Mouse (Mus musculus) subcutaneous adipose tissue, adult 2 months (tissue): Measurements from ENCODE around the gene Gm17324. TPM values are rescaled to one million over a fixed set of nuclear protein-coding genes. Genes with fewer than 3 reads are reported as not detected.

Experiments used
- polyA plus RNA-seq: library from polyadenylated mRNA; depleted of rRNA; stranded (reverse); fragments of >200 nt; gene quantifications from 2 replicates; pipeline ENCODE4 v1.2.3, GENCODE M21; 2012; ENCODE audit warnings: low replicate concordance; rRNA removed

Gm17324 gene
- 0.14 and 0.36 TPM in 2 replicates for polyA plus RNA-seq

DNA sequence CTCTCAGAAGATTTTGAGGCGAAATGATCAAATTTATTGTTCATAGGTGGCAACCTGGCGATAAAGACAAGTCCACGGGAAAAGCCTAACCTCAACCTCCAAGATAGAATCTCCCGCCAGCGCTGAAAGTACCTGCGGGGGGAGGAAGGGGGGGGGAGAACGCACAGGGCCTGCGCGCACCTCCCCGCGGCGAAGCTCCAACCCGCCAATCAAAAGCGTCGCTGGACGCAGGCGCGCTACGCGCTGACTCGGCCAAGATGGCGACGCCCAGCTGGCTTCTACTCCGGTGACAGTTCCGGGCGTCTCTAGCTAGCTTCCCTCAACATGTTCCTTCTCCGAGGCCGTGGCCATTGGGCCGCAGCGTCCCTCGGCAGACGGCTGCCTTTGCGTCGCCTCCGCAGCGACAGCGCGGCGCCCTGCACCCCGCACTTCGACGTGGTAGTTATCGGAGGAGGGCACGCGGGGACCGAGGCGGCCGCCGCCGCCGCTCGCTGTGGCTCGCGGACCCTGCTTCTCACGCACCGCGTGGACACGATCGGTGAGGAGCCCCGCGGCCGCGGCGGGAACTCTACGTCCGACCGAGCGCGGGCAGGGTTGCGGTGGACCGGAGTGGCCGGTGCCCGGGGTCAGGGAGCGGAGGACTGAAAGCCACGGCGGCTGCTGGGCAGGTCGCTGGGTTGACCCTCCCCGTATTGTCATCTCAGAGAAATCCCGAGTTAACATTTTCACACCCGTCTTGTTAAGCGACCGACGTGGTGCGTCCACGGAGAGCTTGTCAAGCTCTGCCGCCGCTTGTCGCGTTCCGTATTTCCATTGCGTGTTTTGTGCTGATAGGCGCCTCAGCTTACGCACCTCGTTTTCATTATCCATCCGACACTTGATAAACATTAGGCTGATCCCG lies at the start of gene Gm17324, which contains the start of gene Mto1:
TSS of gene Gm17324 (minus strand) at position 814 of the 901 bp plus-strand sequence.
TSS of gene Mto1 (plus strand) at position 236 of the 901 bp plus-strand sequence.

DNA sequence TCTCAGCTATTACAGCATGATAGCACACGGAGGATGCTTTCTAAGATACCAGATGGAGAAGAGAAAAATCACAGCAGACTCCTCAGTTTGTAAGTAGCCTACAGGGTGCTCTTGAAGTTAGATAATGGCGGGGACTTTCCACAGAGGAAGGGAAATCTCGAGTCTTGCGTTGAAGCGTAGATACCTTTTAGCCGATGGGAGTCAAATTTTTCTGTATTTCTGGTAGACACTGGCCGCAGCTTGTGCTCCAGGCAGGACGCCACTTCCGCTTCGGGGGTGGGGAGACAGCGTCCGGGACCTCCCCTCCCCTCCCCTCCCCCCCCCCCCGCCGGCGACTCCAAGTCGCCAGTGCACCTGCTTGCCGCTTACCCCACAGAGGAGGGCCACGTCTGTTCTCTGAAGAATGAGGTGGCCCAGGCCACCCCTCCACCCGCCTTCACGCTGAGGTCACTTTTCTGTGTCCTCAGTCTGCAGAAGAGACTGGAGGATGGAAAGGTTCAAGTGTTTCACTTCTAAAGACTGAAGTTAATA lies 40.4 kb upstream of the Gm17324 start, which contains the start of gene Eef1a1:
TSS of gene Eef1a1 (minus strand) at position 262 of the 531 bp plus-strand sequence.

GRCm38 (mm10) chr9:78442579-78443392 lies 5.8 kb downstream of the Gm17324 start, which contains the start of gene Cgas:
TSS of gene Cgas (minus strand) at chr9:78443237.

Other genes starting within 250 kb of the Gm17324 start
- gene Gsta1, start 218.1 kb downstream of the Gm17324 start, polyA plus RNA-seq, result not detected in 2 replicates
- gene Gm3776, start 191.7 kb downstream of the Gm17324 start, polyA plus RNA-seq, result not detected in 2 replicates
- not detected in 2 replicates for gene Gm10639, start 158.9 kb downstream of the Gm17324 start, polyA plus RNA-seq
- not detected in 2 replicates for gene Omt2a, start 134.0 kb downstream of the Gm17324 start, polyA plus RNA-seq
- gene Omt2b, start 121.2 kb downstream of the Gm17324 start, polyA plus RNA-seq, result not detected in 2 replicates
- gene Gsta2, start 93.0 kb downstream of the Gm17324 start, polyA plus RNA-seq, result 0.30 TPM in 1 of 2 replicates, not detected in the other
- gene Dppa5a, start 80.6 kb downstream of the Gm17324 start, polyA plus RNA-seq, result not detected in 2 replicates
- gene Ooep, start 70.1 kb downstream of the Gm17324 start, polyA plus RNA-seq, result 0.17 TPM in 1 of 2 replicates, not detected in the other
- 0.06 TPM in 1 of 2 replicates, not detected in the other for gene Ddx43, start 53.0 kb downstream of the Gm17324 start, polyA plus RNA-seq
- gene Cgas, start 5.5 kb downstream of the Gm17324 start, polyA plus RNA-seq, result 1.0 and 2.1 TPM in 2 replicates
- gene Mto1, start 578 bp downstream of the Gm17324 start, polyA plus RNA-seq, result 17.0 and 17.4 TPM in 2 replicates
- gene Eef1a1, start 40.4 kb upstream of the Gm17324 start, polyA plus RNA-seq, result 3,915 and 6,714 TPM in 2 replicates
- 9.5 and 12.6 TPM in 2 replicates for gene Slc17a5, start 139.3 kb upstream of the Gm17324 start, polyA plus RNA-seq
- gene Cd109, start 166.8 kb upstream of the Gm17324 start, polyA plus RNA-seq, result 0.90 and 3.5 TPM in 2 replicates